Mouse (Mus musculus): ENCODE results near the gene Elp5.

GRCm38 (mm10) chr11:69919053-69919452 is 63.3 kb downstream of the Elp5 start:
- TF ChIP-seq GATA1 (IDR thresholded peaks at IDR 0.05; ENCODE audit: low read length) = no peak
- TF ChIP-seq TAL1 (IDR thresholded peaks at IDR 0.05; ENCODE audit: low read length) = no peak
